Mouse (Mus musculus) right cerebral cortex, postnatal 25 days (tissue): ENCODE results near the gene Gdpd3.
A peak's percentile ranks its signal among the peaks of the same experiment; 100 is the strongest.
"Not testable (repeated sequence)": the region's sequence is repeated elsewhere in the genome, so short reads cannot be mapped to it uniquely, and the experiment has no call there.

Source experiments
- DNase-seq: peaks from one replicate; pipeline ENCODE4 v3.0.0; 2022

Gene Gdpd3

DNA sequence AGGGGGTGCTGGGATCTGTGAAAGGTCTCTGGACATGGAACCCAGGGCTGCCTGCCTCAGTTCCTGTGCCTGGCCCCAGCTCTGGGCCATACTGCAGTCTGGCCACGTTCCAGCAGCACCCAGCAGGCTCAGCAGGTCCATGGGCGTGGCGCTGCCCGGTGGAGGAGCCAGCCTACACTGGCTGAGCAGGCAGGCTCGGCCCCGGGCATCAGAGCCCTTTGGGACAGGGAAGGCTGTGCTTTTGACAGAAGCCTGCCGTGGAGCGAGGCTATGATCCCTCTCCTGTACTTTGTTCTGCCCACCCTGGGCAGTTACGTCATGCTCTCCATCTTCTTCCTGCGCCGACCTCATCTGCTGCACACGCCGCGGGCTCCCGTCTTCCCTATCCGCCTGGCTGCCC, at the start of gene Gdpd3:
TSS of gene Gdpd3 (plus strand) at position 134 of the 400 bp plus-strand sequence.
- DNase-seq: no peak

- no peak for DNase-seq
Observed at GRCm38 (mm10) chr7:126717566-126717965, 48.6 kb upstream of the Gdpd3 start.

- DNase-seq: no peak
Observed at GRCm38 (mm10) chr7:126718787-126719337, 47.3 kb upstream of the Gdpd3 start.

GRCm38 (mm10) chr7:126721635-126722034, 44.5 kb upstream of the Gdpd3 start:
- no peak for DNase-seq

DNA sequence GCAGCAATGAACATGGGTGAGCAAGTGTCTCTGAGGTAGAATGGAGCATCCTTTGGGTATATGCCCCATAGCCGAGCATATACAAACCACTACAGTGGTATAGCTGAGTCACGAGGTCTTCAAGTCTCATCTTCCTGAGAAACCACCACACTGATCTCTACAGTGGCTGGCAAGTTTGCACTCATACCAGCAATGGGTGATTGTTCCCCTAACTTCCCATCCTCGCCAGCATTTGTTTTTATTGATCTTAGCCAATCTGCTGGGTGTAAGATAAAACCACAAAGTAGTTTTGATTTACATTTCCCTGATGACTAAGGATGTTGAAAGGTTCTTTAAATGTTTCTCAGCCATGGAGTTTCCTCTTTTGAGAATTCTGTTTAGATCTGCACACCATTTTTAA, 41.1 kb upstream of the Gdpd3 start:
- DNase-seq: no peak

GRCm38 (mm10) chr7:126725667-126726066, 40.5 kb upstream of the Gdpd3 start:
- no peak for DNase-seq

GRCm38 (mm10) chr7:126730256-126730789, 35.8 kb upstream of the Gdpd3 start:
- not testable (repeated sequence) for DNase-seq

GRCm38 (mm10) chr7:126736122-126736521, 30.0 kb upstream of the Gdpd3 start:
- DNase-seq: no peak

DNA sequence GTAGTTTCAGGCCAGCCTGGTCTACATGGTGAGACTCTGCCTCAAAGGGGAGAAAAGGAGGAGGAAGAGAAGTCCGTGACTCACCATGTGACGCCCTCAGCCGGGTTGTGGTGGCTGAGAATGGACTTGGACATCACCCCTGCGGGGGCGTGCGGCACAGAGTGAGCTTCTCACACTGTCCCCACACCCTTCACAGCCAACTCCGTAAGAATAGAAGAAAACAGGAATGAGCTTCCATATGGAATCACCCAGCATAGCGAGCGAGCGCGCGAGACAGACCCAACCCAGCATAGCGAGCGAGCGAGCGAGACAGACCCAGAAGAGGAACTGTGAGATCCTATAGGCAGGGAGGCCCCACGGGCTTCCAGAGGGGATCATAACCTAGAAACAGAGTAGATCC, 26.6 kb upstream of the Gdpd3 start:
- DNase-seq: peak; percentile 66

DNA sequence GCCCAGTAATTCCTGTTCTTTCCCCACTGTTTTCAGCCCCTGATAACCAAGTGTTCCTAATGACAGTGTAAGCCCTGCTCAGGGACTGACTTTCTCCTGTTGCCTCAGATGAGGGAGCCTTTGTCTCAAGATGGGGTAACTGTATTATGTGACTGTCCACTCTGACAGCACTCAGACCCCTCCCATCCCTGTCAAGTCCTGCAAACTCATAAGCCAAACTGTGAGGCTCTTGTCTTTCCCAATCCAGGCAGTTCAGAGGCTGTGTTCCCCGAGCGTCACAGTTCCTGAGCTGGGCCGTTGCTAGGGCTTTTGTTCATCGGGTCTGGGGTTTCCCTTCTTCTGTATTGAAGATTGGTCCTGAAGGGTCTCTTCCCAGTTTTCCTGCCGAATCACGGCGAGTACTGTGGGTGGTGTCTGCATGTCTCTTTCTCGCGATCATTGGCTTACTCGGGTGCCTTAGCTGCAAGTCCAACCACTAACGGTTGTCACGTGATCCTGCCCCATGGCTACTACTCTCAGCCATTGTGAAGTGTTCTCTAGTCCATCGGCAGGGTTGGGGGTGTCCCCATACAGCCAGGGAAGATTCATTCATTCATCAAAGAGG, 25.9 kb upstream of the Gdpd3 start:
- no peak for DNase-seq

GRCm38 (mm10) chr7:126740977-126741376, 25.2 kb upstream of the Gdpd3 start:
- DNase-seq: no peak

DNA sequence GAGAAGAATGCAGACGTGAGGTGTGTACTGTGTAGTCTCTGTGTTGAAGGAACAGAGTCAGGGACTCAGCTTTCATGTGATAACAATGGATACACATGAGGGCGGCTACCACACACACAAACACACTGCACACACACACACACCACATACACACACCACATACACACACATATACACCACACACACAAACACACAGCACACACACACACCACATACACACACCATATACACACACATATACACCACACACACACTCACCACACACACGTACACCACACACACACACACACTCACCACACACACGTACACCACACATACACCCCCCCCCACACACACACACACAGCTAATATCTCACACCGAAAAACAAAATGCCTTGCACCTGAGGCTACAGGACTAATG, 24.7 kb upstream of the Gdpd3 start:
- no peak for DNase-seq

GRCm38 (mm10) chr7:126741964-126742482, 24.1 kb upstream of the Gdpd3 start:
- no peak for DNase-seq

GRCm38 (mm10) chr7:126746066-126746465, 20.1 kb upstream of the Gdpd3 start:
- DNase-seq: no peak

GRCm38 (mm10) chr7:126746798-126747197, 19.3 kb upstream of the Gdpd3 start:
- DNase-seq: no peak

- no peak for DNase-seq
Observed at GRCm38 (mm10) chr7:126748824-126749223, 17.3 kb upstream of the Gdpd3 start.

GRCm38 (mm10) chr7:126749582-126750343, 16.4 kb upstream of the Gdpd3 start:
- DNase-seq: no peak

DNA sequence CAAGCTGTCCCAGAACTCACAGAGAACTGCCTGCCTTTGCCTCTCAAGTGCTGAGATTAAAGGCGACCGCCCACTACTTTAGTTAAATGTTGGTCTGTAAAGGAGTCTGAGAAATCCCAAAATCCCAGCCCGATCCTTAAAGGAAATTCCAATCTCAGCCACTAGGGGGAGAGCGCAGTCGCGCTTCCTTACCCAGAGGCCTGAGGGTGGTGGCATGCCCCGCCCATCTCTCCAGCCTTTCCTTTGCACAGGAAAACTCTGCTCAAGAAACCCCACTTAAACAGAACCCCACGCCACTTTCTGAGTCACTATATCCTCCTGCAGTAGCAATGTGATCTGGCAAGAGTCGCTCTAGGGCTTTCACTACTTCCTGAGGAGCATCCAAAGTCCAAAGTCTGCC, 11.3 kb upstream of the Gdpd3 start:
- peak; percentile 64 for DNase-seq

DNA sequence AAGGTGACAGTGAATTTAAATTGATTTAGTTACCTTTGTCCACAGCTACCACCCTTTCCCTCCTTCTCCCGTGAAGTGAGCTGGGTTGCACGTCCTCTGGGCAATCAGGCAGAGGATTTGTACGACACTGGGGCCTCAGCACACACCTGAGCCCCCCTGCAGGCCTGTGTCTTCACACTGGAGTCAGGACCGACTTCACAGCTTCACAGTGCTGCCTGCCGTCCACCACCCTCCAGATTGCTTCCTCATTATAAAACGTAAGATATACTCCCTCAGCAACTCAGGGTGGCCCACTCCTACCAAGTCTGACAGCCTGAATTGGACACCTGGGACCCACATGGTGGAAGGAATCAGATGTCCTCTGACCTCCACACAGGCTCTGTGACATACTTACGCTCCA, 7.6 kb upstream of the Gdpd3 start:
- no peak for DNase-seq

DNA sequence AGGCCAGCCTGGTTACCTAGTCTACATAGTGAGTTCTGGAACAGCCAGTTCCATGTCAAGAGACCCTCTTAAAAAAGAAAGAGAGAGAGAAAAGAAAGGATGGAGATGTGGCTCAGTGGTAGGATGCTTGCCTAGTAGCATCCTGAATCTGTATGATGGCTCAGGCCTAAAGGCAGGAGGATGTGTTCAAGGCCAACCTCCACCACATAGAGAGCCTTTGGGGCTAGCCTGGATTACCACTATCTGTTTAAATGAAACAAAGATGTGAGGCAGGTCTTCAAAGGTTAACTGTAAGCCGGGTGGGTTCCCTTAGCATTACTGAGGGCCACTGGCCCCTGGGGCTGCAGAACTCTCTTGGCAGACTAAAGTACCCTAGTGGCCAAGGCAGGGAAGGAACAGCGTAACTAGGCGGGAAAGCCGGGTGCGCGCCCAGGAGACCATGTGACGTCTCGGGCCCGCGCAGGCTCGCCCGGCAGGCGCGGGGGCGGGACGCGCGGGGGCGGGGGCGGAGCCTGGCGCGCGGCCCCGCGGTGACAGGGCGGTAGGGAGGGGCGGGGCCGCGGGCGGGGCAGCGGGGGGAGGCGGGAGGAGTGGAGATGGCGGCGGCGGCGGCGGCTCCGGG, 7.0 kb upstream of the Gdpd3 start, which contains the start of gene Mapk3:
TSS of gene Mapk3 (plus strand) at position 552 of the 622 bp plus-strand sequence.
- peak; percentile 86 for DNase-seq

- no peak for DNase-seq
Observed at GRCm38 (mm10) chr7:126759672-126760390, 6.3 kb upstream of the Gdpd3 start.

GRCm38 (mm10) chr7:126760391-126760802, 5.7 kb upstream of the Gdpd3 start:
- DNase-seq: no peak

DNA sequence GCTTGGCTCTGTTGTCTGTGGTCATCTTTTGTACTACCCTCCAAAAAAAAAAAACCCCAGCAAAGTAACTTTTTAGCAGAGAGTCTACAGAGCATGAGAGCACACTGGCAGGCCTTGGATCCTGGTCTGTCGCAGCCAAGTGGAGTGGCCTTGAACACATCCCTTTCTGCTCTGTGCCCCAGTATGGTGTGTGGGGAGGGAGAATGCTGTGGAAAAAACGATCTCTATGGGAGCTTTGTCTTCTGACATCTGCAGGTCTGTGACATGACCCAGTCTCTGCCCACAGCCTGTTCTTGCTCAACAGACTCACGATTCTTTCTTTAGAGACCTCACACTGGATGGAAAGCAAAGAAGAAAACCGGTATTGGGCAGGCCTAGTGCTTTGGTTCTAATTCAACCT, 5.2 kb upstream of the Gdpd3 start:
- DNase-seq: no peak
